Mouse (Mus musculus): ENCODE results near the gene Plekhg4. TPM values are rescaled to one million over a fixed set of nuclear protein-coding genes. Genes with fewer than 3 reads are reported as not detected.

The Plekhg4 gene
- polyA plus RNA-seq (2015; fragmentation: Nextera tagmentation; extraction: Ambion mirVana), result 0.11 and 0.12 TPM in 2 replicates

DNA sequence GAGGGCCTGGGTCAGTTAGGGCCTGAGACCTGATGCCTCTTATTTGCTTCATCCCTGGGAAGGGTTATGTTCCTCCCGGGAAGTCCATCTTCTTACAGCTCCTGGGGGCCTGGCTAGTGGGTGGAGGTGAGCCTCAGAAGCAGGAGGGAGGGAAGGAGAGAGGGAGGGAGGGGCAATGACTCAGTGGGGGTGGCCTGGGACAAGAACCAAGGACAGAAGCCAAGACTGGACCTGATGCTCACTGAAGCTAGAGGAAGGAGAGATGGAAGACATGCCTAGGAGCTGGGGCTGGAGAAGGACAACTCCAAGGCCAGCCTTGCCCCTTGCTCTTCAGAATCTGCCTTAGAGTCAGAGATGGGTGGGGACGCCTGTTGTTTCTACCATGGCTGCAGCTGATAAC is at the start of gene Plekhg4:
Gene Plekhg4, plus strand, starts transcription at position 243 of the 400 bp plus-strand sequence.

DNA sequence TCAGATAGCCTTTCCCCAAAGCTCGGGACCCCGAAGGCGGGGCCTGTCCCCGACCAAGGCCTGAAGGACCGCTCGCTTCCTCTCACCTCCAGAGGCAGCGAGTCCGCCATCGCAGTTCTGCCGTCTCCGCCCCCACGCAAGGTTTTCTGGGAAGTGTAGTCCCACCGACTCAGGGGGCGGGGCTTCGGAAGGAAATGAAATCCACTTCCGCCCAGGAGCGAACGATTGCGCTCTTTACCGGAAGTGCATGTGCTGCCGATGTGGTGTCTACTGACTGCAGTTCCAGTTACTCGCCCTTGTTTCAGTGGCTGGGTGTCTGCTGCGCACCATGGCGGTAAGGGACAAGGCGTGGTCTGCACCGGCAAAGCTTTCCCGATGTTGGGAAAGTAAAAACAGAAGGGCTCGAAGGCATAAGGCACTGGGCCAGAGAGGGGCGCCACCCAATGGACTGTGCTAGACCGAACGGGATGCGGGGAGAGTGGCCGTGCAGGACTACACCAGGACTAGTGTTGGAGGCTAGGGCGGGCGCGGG is 46.9 kb upstream of the Plekhg4 start, which contains the start of the genes Lrrc29 and Tmem208:
Gene Lrrc29, minus strand, starts transcription at position 138 of the 532 bp plus-strand sequence.
Gene Tmem208, plus strand, starts transcription at position 214 of the 532 bp plus-strand sequence.

DNA sequence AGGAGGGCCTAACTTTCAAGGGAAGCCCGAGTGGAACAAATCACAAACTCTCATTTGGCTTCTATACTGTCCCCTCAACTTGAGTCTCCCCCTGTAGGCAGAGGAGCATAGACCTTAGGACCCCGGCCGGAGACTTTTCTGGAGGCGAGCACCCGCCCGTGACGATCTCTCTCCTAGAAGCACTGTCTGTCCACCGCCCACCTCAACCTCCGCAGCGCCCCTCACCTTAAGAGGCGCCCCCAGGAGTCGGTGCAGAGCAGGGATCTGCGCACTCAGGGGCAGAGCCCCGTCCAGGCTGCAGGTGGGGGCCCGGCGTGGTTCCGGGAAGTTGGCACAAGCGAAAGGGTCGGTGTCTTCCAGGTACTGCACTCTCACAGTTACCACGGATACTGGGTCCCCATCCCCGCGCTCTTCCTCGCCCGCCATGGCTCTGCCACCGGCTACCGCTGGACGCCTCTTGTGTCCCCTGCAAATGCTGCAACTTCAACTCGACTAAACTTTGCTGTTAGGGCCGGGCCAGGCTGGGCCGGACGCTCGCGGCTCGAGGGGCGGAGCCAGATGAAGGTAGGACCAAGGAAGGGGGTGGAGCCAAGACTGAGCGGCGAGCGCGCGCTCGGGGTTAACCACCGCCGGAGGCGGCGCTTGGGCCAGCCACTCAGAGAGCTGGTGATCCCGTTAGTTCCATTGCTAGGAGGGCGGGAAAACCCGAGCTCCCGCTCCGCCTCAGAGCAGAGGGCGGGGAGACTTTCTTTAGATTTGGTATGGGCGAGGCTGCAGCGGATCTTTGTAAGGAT is 25.4 kb upstream of the Plekhg4 start, which contains the start of gene Fhod1:
Gene Fhod1, minus strand, starts transcription at position 526 of the 794 bp plus-strand sequence.

DNA sequence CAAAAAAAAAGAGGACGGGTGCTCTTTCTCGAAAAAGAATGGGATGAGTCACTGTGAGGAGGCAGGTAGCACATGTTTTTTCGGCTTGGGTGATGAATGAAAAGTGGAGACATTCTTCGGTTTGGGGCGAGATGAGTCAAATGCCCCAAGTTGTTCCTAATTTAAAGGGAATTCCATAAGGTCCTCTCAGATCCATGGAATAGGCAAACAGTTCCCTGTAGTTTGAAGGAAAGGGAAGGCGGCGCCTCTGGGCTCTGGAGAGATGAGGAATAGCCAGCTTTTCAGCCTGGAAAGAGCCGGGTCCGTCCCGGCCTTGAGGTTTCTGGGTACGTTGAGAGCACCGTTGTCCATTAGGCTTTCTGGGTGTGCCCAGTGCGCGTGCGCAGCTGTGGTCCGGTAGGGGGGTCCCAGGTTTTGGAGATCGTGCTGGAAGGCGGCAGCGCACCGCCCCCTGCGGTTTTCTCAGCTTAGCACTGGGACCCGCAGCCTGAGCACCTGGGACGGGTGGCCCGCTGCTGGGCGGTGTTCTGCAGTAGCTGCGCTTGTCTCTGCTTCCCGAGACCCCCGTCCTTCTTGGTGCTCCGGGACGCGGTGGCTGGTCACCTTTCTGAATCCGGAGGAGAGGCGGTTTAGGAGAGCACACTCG is 24.5 kb upstream of the Plekhg4 start, which contains the start of gene Slc9a5:
Gene Slc9a5, plus strand, starts transcription at position 394 of the 646 bp plus-strand sequence.

DNA sequence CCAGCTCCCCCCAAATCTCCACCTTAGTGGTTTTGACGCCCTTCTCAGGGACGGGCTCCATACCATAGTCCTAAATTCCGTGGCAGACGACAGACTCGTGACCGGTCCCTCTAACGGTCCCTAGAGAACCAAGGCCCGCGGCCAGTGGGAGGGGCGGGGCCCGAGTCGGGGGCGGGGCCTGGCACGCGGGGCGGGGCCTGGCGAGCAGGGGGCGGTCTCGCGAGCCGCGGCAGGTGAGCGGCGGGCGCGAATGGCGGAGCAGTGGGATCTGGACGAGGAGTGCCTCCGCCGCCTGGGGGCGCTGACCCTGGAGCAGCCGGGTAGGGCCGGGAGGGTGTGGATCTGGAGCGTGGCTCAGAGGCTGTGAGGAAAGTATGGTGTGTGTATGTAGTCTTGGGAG is 40.3 kb downstream of the Plekhg4 start, which contains the start of the genes Kctd19 and Lrrc36:
Gene Kctd19, minus strand, starts transcription at position 112 of the 400 bp plus-strand sequence.
Gene Lrrc36, plus strand, starts transcription at position 181 of the 400 bp plus-strand sequence.

Other genes starting within 250 kb of the Plekhg4 start
- not detected in 2 replicates for gene Ces4a, start 241.5 kb upstream of the Plekhg4 start, polyA plus RNA-seq (2015; fragmentation: Nextera tagmentation; extraction: Ambion mirVana)
- gene Cbfb, start 202.6 kb upstream of the Plekhg4 start, polyA plus RNA-seq (2015; fragmentation: Nextera tagmentation; extraction: Ambion mirVana), result 21.4 and 26.8 TPM in 2 replicates
- gene D230025D16Rik, start 148.1 kb upstream of the Plekhg4 start, polyA plus RNA-seq (2015; fragmentation: Nextera tagmentation; extraction: Ambion mirVana), result 15.8 and 16.8 TPM in 2 replicates
- gene B3gnt9, start 118.1 kb upstream of the Plekhg4 start, polyA plus RNA-seq (2015; fragmentation: Nextera tagmentation; extraction: Ambion mirVana), result 10.5 and 11.8 TPM in 2 replicates
- 22.9 and 26.6 TPM in 2 replicates for gene Tradd, start 108.7 kb upstream of the Plekhg4 start, polyA plus RNA-seq (2015; fragmentation: Nextera tagmentation; extraction: Ambion mirVana)
- 2.6 and 3.6 TPM in 2 replicates for gene Fbxl8, start 108.6 kb upstream of the Plekhg4 start, polyA plus RNA-seq (2015; fragmentation: Nextera tagmentation; extraction: Ambion mirVana)
- 0.12 and 0.21 TPM in 2 replicates for gene Hsf4, start 103.5 kb upstream of the Plekhg4 start, polyA plus RNA-seq (2015; fragmentation: Nextera tagmentation; extraction: Ambion mirVana)
- 0.14 and 0.45 TPM in 2 replicates for gene Nol3, start 97.1 kb upstream of the Plekhg4 start, polyA plus RNA-seq (2015; fragmentation: Nextera tagmentation; extraction: Ambion mirVana)
- gene 4931428F04Rik, start 83.4 kb upstream of the Plekhg4 start, polyA plus RNA-seq (2015; fragmentation: Nextera tagmentation; extraction: Ambion mirVana), result 1.3 and 1.7 TPM in 2 replicates
- 15.2 and 18.2 TPM in 2 replicates for gene Exoc3l, start 77.2 kb upstream of the Plekhg4 start, polyA plus RNA-seq (2015; fragmentation: Nextera tagmentation; extraction: Ambion mirVana)
- 152 and 167 TPM in 2 replicates for gene E2f4, start 75.6 kb upstream of the Plekhg4 start, polyA plus RNA-seq (2015; fragmentation: Nextera tagmentation; extraction: Ambion mirVana)
- 2.6 and 3.1 TPM in 2 replicates for gene Elmo3, start 67.7 kb upstream of the Plekhg4 start, polyA plus RNA-seq (2015; fragmentation: Nextera tagmentation; extraction: Ambion mirVana)
- gene Lrrc29, start 47.0 kb upstream of the Plekhg4 start, polyA plus RNA-seq (2015; fragmentation: Nextera tagmentation; extraction: Ambion mirVana), result 11.9 and 15.2 TPM in 2 replicates
- 125 and 129 TPM in 2 replicates for gene Tmem208, start 46.9 kb upstream of the Plekhg4 start, polyA plus RNA-seq (2015; fragmentation: Nextera tagmentation; extraction: Ambion mirVana)
- 4.2 and 4.6 TPM in 2 replicates for gene Fhod1, start 25.3 kb upstream of the Plekhg4 start, polyA plus RNA-seq (2015; fragmentation: Nextera tagmentation; extraction: Ambion mirVana)
- gene Slc9a5, start 24.4 kb upstream of the Plekhg4 start, polyA plus RNA-seq (2015; fragmentation: Nextera tagmentation; extraction: Ambion mirVana), result 0.69 and 0.89 TPM in 2 replicates
- 0.15 TPM in 1 of 2 replicates, not detected in the other for gene Kctd19, start 40.2 kb downstream of the Plekhg4 start, polyA plus RNA-seq (2015; fragmentation: Nextera tagmentation; extraction: Ambion mirVana)
- 0.25 and 0.44 TPM in 2 replicates for gene Lrrc36, start 40.3 kb downstream of the Plekhg4 start, polyA plus RNA-seq (2015; fragmentation: Nextera tagmentation; extraction: Ambion mirVana)
- gene Tppp3, start 98.3 kb downstream of the Plekhg4 start, polyA plus RNA-seq (2015; fragmentation: Nextera tagmentation; extraction: Ambion mirVana), result 6.6 and 9.6 TPM in 2 replicates
- gene Zdhhc1, start 123.6 kb downstream of the Plekhg4 start, polyA plus RNA-seq (2015; fragmentation: Nextera tagmentation; extraction: Ambion mirVana), result 6.8 and 10.3 TPM in 2 replicates
- 1.1 and 2.4 TPM in 2 replicates for gene Hsd11b2, start 145.5 kb downstream of the Plekhg4 start, polyA plus RNA-seq (2015; fragmentation: Nextera tagmentation; extraction: Ambion mirVana)
- gene Atp6v0d1, start 192.8 kb downstream of the Plekhg4 start, polyA plus RNA-seq (2015; fragmentation: Nextera tagmentation; extraction: Ambion mirVana), result 63.4 and 73.0 TPM in 2 replicates
- 11.4 and 14.0 TPM in 2 replicates for gene Ripor1, start 232.0 kb downstream of the Plekhg4 start, polyA plus RNA-seq (2015; fragmentation: Nextera tagmentation; extraction: Ambion mirVana)

Data from spleen, postnatal 0 days (tissue).